Mouse (Mus musculus): ENCODE results near the gene Olfr697.
"Not testable (repeated sequence)": the region's sequence is repeated elsewhere in the genome, so short reads cannot be mapped to it uniquely, and the experiment has no call there.

Gene Olfr697

DNA sequence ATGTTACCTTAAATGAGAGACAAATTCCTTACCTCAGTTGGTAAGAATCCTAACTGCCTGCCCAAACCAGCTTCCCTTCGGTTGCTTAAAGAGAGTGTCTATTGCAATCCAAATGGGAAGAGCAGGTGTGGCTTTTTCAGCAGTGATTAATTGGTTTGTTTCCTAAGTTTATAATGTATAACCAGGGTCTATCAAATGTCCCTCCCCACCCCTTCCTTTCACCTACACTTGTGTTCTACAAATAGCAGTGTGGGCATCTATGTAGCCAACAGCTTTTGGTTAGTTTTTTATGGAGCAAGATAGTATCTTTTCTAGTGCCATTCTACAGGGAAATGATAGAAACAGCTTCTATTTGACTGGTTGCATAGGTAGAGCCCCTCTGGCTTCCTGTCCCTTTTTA lies at the start of gene Olfr697:
Gene Olfr697, minus strand, starts transcription at position 101 of the 400 bp plus-strand sequence.
- DNase-seq (ENCODE audit: low read depth, low spot score): no peak

DNA sequence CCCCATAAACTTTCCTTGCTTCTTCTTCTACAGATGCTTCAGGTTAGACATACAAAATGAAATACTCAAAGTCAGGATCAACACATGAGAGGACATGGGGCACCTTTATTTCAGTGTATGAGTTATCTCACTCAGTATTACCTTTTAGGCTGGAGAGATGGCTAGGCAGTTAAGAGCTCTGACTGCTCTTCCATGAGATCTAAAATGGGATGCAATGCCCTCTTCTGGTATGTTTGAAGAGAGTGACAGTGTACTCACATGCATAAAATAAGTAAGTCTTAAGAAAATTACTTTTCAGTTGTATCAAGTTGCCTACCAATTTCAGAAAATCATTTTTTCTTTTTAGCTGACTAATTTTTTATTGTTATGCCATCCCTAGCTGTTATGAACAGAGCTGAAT lies 46.1 kb upstream of the Olfr697 start:
- no peak for DNase-seq (ENCODE audit: low read depth, low spot score)

DNA sequence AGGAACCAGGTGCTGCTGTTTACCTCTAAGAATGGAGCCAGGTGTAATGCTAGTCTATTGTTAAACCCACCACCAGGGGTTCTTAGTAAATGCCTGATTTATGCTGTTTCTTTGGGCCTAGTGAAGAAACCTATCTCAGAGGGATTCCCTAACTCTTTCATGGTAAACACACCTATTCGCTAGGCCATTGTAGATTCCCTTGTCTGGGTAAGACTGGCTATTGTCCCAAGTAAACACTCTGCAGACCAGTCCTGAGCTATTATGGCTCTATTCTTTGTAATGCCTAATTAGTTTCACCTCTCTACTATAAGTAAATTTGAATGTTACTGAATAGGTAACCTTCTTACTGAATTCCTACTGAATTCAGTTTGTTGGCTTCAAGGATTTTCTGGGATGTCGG lies 18.8 kb upstream of the Olfr697 start:
- DNase-seq (ENCODE audit: low read depth, low spot score): not testable (repeated sequence)

DNA sequence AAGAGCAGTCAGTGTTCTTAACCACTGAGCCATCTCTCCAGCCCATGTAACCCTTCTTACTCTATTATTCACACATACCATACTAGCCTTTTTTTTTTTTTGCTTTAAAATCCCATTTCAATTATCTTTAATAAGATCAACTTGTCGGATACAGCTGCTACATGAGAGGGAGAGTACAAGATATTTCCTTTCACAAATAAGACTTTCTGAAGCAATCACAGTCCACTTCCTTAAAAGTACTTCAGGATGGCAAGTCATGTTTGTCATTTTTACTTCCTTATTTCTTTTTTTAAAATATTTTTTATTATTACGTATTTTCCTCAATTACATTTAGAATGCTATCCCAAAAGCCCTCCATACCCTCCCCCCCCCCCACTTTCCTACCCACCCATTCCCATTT lies 16.6 kb upstream of the Olfr697 start:
- no peak for DNase-seq (ENCODE audit: low read depth, low spot score)

DNA sequence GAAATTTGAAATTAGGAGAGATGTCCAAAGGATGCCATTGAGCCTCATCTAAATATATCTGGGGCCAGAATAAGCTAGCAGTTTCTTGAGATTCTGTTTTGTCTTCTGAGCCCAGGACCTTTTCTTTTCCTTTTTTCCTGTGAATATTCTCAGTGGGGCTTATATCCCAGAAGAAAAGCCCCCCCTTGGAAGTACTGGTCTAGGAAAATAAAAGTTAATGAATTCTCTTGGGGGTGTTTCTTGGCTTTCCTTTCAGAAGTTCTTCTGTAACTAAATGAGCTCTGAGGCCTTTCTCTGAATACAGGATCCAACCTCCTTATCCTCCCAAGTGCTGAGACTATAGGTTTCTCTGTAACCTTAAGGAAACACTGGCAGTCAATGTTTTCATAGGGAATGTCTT lies 13.1 kb upstream of the Olfr697 start, which contains the start of gene Olfr698:
Gene Olfr698, minus strand, starts transcription at position 101 of the 400 bp plus-strand sequence.
- DNase-seq (ENCODE audit: low read depth, low spot score): no peak

DNA sequence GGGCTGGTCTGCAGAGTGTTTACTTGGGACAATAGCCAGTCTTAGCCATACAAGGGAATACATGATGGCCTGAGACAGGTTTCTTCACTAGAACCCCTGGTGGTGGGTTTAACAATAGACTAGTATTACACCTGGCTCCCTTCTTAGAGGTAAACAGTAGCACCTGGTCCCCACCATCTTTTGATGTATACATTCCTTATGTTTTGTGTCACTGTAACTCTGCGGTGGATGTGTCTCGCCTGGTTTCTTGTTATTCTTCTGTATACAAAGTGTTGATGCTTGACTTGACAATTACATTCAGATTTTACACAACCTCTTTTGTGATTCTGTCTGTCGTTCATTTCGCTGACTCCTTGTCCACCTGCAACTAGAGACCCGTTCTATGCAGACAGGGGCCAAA lies 3.6 kb upstream of the Olfr697 start:
- no peak for DNase-seq (ENCODE audit: low read depth, low spot score)

DNA sequence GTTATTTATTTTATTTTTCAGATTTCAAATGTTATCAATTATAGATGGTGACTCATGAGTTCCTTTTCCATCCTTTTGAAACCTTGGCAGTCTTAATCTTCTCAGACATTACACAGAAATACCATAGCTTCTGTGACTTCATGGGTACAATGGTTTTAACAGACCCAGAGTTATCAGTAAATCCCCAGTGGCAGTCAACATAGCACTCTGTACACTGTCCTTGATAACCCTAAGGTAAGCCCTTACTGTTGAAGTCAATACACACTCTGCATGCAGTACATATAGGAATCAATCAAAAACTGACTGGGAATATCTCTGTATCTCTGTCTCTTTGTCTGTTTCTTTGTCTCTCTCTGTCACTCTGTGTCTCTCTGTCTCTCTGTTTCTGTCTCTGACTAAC lies 5.2 kb downstream of the Olfr697 start:
- DNase-seq (ENCODE audit: low read depth, low spot score): no peak

DNA sequence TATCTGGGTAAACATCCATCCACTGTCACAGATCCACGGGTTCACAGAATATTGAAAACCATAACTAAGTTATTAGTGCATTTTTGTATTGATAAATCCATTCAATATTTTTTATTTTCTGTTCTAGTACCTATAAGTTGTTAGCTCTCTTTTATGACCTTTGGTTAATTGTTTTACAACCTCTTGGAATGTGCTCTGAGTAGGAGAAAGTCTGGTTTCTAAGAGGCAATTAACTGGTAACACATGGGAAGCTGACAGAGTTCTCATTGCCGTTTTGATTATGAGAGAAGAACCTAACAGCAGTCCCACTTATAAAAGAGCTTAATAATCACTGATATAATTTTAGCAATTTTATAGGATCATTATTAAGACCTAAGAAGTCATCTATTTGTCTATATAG lies 8.5 kb downstream of the Olfr697 start:
- no peak for DNase-seq (ENCODE audit: low read depth, low spot score)

DNA sequence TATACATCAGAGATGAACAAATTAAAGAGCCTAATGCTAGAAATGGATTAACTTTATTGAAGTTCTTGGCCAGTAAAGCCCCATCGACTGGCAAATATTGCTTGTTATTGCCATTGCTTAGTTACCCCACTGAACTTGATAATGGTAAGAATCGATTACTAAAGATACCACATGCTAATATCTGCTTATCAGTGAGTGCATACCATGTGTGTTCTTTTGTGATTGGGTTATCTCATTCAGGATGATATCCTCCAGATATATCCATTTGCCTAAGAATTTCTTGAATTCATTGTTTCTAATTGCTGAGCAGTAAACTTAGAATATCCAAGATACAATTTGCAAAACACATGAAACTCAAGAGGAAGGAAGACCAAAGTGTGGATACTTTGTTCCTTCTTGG lies 16.6 kb downstream of the Olfr697 start:
- DNase-seq (ENCODE audit: low read depth, low spot score): not testable (repeated sequence)

DNA sequence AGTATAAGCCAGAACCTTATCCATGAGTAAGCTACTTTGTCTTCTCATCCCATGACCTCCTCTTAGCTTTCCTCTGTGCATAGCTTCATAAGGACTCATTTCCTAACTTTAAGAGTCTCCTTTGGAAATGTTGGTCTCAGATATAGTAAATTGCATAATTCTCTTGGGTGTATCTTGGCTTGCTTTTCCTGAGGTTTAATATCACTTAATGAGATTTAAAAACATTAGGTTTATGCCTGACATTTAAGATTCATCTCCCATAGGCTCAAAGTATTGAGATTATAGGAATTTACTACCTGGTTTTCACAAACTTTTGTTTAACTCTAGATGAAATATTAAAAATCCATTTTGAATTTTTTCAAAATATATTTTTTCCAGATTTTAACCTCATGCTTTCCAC lies 25.9 kb downstream of the Olfr697 start, which contains the start of gene Olfr695:
Gene Olfr695, minus strand, starts transcription at position 101 of the 400 bp plus-strand sequence.
- no peak for DNase-seq (ENCODE audit: low read depth, low spot score)

DNA sequence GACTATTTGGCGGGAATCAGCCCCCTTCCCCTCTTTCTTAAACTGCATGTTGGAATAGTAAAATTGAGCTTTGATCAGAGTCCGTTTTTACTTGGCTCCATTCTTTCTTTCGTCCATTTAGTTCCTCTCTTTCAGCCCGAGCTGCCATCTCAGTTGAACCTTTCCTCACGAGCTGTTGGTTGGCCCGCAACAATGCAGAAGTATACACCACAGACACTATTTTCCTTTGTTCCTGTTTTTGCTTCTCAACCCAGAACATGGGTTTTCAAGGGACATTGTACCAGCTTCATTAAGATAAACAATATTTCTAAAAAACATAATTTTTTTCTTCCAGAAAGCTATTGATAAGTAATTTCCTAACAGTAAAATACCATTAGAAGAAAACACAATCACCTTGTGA lies 30.8 kb downstream of the Olfr697 start:
- no peak for DNase-seq (ENCODE audit: low read depth, low spot score)

DNA sequence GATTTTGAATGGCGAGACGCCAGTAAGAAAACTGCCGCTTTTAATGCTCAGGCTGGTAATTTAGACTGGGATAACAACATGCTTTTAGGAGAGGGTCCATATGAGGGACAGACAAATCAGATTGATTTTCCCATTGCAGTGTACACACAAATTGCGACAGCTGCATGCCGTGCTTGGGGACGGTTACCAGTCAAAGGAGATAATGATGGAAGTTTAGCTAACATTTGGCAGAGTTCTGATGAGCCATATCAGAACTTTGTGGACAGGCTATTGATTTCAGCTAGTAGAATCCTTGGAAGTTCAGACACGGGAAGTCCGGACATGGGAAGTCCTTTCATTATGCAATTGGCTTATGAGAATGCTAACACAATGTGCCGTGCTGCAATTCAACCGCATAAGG lies 34.5 kb downstream of the Olfr697 start:
- DNase-seq (ENCODE audit: low read depth, low spot score): not testable (repeated sequence)

DNA sequence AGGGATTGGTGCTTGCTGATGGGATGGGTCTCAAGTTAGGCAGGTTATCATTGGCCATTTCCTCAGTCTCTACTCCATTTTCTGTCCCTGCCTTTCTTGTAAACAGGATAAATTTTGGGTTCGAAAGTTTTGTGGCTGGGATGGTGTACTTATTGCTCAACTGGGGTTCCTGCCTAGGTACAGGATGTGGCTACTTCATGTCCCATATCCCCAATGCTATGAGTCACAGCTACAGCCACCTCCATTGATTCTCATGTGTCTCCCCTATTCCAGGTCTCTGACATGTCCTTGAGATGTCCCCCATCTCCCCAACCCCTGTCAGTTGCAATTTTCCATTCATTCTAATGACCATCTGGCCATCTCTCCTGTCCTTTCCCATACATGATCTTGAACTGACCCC lies 45.4 kb downstream of the Olfr697 start:
- DNase-seq (ENCODE audit: low read depth, low spot score): no peak

DNA sequence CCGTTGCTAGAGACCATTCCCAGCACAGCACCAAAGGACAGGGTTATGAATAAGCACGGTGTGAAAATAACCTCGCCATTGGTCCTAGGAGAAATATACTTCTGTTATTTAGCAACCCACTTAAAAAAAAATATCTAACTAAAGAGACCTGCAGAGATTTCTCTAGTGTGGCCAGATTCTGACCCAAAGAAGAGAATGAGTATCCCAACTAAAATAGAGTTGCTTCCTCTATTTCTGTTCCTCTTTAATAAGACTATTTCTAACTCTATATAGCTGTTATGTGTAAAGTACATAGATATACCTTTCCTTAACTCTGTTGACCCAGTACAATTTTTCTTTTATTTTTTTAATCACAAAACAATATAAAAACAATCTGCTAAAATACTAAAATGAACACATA lies 49.3 kb downstream of the Olfr697 start:
- DNase-seq (ENCODE audit: low read depth, low spot score): no peak

DNA sequence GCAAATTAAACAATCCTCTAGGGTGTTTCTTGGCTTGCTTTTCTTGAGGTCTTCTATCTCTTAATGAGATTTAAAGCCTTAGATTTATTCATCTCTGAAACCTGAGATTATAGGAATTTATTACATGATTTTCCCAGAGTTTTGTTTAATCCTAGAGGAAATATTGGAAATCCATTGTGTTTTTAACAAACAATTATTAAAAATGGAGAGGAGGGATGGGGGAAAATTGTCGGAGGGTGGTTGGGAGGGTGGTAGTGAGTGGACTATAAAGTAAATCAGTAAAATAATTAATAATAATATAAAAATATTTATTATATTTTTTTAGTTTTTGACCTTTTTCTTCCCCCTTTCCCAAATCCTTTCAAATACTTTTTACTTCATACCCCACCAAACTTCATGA lies 50.5 kb downstream of the Olfr697 start, which contains the start of gene Olfr694:
Gene Olfr694, minus strand, starts transcription at position 101 of the 400 bp plus-strand sequence.
- no peak for DNase-seq (ENCODE audit: low read depth, low spot score)
